Mouse (Mus musculus) macrophage (primary cell): ENCODE measurements around the gene Hmgb4. TPM values are rescaled to one million over a fixed set of nuclear protein-coding genes. Genes with fewer than 3 reads are reported as not detected.

ENCODE experiments used
- H3K27ac ChIP-seq: fragments of 350-480 bp; formaldehyde crosslinking; 2 replicates; pipeline ENCODE4 v1.9.0; 2021
- H3K36me3 ChIP-seq: fragments of 350-480 bp; formaldehyde crosslinking; 2 replicates; pipeline ENCODE4 v1.9.0; 2021; ENCODE audit errors: inconsistent target
- H3K4me3 ChIP-seq: fragments of 350-480 bp; formaldehyde crosslinking; 2 replicates; pipeline ENCODE4 v1.9.0; 2021; ENCODE audit errors: inconsistent target
- H3K79me2 ChIP-seq: fragments of 350-480 bp; formaldehyde crosslinking; 2 replicates; pipeline ENCODE4 v1.9.0; 2021; ENCODE audit errors: inconsistent target
- WGBS: methylation state at CpG from one replicate; pipeline ENCODE4 v1.1.7; 2026; ENCODE audit warnings: inconsistent platforms; ENCODE audit not compliant: missing documents; 5-methylcytosine and 5-hydroxymethylcytosine counted together
- polyA plus RNA-seq: library from polyadenylated mRNA; stranded (reverse); fragments of 250-400 nt; gene quantifications from 3 replicates; pipeline ENCODE4 v1.2.4, GENCODE M21; 2018; ENCODE audit warnings: inconsistent platforms
- total RNA-seq, 78 experiments: library from RNA; depleted of rRNA; stranded (reverse); fragments of 250-400 nt; gene quantifications; 1 replicate in 9 of 78; 2 replicates in 24 of 78; 3 replicates in 43 of 78; 4 replicates in 2 of 78; pipeline ENCODE4 v1.2.4; 2018; ENCODE audit warnings: inconsistent platforms in 56 of 78

Gene Hmgb4
- total RNA-seq (2018; cell fraction: chromatin; rRNA removed), result not detected
- total RNA-seq (2018; cell fraction: cytosol; rRNA removed), result not detected
- not detected for total RNA-seq (2018; cell fraction: nucleus; rRNA removed)
- polyA plus RNA-seq, result not detected in 3 replicates

- Histone ChIP-seq H3K79me2 (no peaks in the 10 kb centered on the region), H3K4me3 (no peak within 1 kb of the TSS), H3K36me3 (no peaks in the 10 kb centered on the region), H3K27ac (no peak within 1 kb of the TSS)
- WGBS, result 80% methylated on average over 8 of the region's 8 CpGs
Observed at GRCm38 (mm10) chr4:128260907-128261560, at the start of gene Hmgb4. TSS of gene Hmgb4 (minus strand) at chr4:128260957.

DNA sequence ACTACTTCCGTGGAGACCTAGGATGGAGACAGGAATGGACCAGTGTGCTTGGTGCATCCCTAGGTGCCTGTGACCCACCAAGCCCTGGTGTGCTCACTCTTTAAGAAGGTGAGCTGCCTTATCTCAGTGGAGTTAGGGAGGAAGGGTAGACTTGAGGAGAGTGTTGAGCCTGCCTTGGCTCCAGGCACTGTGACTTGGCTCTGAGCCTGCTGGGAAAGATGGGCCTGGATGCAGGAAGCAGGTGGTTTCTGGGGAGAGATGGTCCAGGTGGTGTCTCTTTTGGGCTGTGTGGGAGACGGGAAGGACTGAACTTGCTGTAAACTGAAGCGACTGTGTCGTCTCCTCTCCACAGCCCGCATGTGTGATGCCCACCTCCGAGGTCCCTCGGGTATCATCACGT, 45.3 kb upstream of the Hmgb4 start:
- Histone ChIP-seq H3K36me3 (no peaks in the 10 kb centered on the region), H3K4me3 (no peak overlapping the region), H3K27ac (no peak overlapping the region), H3K79me2 (no peaks in the 10 kb centered on the region)
- 89% methylated on average over 8 of the region's 8 CpGs for WGBS

DNA sequence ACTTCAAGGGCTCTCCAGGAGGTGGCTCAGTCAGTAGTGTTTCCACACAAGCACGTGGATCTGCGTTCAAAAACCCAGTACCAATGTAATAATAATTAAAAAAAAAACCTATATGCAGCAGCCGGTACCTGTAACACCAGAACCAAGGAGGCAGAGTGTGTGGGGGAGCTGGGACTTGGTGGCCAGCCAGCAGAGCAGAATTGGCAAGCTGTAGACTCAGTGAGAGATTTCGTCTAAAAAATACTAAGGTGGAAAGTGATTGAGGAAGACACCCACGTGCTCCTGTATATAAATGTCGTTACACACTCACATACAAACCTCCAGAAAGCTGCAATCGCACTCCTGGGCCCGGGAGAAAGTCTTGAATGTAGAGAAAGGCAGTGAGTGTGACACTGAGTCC, 43.3 kb upstream of the Hmgb4 start:
- H3K4me3 ChIP-seq, result no peak overlapping the region
- WGBS, result 74% methylated on average over 6 of the region's 8 CpGs
- H3K79me2 ChIP-seq, result no peaks in the 10 kb centered on the region
- H3K36me3 ChIP-seq, result no peaks in the 10 kb centered on the region
- H3K27ac ChIP-seq, result no peak overlapping the region

- Histone ChIP-seq H3K79me2 (no peaks in the 10 kb centered on the region), H3K36me3 (no peaks in the 10 kb centered on the region), H3K27ac (no peak overlapping the region), H3K4me3 (no peak overlapping the region)
- whole genome bisulfite sequencing, result 76% methylated on average over 7 of the region's 7 CpGs
Observed at GRCm38 (mm10) chr4:128288095-128288494, 27.3 kb upstream of the Hmgb4 start.

- Histone ChIP-seq H3K27ac (no peak overlapping the region), H3K36me3 (no peaks in the 10 kb centered on the region), H3K79me2 (no peaks in the 10 kb centered on the region), H3K4me3 (no peak overlapping the region)
- 58% methylated on average over 1 of the region's 1 CpGs for WGBS
Observed at GRCm38 (mm10) chr4:128285009-128285408, 24.3 kb upstream of the Hmgb4 start.

DNA sequence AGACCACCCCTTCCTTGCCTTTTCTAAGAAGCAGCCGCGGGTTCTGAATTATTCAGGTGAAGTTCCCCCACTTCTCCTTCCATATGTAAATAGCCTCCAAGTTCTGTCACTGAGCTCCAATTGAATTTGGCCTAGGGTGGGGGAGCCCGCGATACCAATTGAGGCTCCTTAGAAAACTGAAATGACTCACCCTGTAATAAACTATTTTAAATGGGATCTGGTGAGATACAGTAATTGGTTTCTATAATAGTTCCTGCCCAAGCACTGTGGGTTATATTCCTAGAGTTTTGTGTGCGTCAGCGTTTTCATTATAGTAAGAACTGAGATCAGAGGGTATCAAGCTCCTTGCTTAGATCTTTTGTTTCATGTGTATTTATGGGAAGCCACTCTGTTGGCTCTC, 14.8 kb upstream of the Hmgb4 start:
- H3K4me3 ChIP-seq, result no peak overlapping the region
- no peaks in the 10 kb centered on the region for H3K79me2 ChIP-seq
- H3K36me3 ChIP-seq, result no peaks in the 10 kb centered on the region
- no peak overlapping the region for H3K27ac ChIP-seq
- WGBS, result 71% methylated on average over 6 of the region's 6 CpGs

DNA sequence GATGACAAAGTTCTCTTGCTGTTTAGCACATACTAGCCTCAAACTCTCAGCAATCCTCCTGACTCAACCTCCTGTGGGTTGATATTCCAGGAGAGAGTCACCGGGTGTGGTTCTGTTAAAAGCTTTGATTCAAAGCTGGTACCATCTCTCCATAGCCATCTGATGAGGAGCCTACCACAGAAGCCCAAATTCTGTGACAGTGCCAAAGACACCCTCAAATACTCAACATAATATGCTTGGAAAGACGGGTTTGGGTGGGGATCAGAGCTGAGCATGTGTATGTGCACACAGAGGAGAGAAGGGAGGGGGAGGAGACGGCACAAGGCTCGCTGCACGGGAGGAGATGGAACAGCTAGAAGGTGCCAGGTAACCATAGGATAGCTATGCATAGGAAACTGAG, 14.4 kb upstream of the Hmgb4 start:
- H3K27ac ChIP-seq, result no peak overlapping the region
- H3K36me3 ChIP-seq, result no peaks in the 10 kb centered on the region
- no peaks in the 10 kb centered on the region for H3K79me2 ChIP-seq
- H3K4me3 ChIP-seq, result no peak overlapping the region
- WGBS, result 74% methylated on average over 5 of the region's 5 CpGs

DNA sequence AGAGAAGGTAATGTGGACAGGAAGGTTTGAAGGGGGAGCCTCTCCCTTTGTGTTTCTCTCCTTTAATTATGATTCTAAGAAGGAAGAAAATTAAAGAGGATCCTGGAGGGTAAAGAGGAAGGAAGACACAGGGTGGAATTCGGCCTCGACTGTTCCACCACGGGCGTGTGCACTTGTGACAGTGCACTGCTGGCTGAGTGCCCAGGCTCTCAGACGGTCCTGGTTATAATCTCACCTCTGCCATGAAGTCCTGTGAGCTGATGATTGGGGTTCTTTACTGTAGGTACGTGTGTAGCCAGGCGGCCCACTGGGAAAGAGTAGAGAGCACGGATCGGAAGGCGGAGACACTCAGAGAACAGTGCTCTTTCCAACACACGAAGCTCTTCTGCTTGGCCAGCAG, 12.4 kb upstream of the Hmgb4 start:
- Histone ChIP-seq H3K4me3 (no peak overlapping the region), H3K79me2 (no peaks in the 10 kb centered on the region), H3K27ac (no peak overlapping the region), H3K36me3 (no peaks in the 10 kb centered on the region)
- WGBS, result 72% methylated on average over 11 of the region's 11 CpGs

GRCm38 (mm10) chr4:128272501-128272900, 11.7 kb upstream of the Hmgb4 start:
- no peaks in the 10 kb centered on the region for H3K79me2 ChIP-seq
- no peak overlapping the region for H3K4me3 ChIP-seq
- no peaks in the 10 kb centered on the region for H3K36me3 ChIP-seq
- no peak overlapping the region for H3K27ac ChIP-seq
- WGBS, result 74% methylated on average over 6 of the region's 6 CpGs

- H3K27ac ChIP-seq, result no peak overlapping the region
- no peaks in the 10 kb centered on the region for H3K36me3 ChIP-seq
- no peak overlapping the region for H3K4me3 ChIP-seq
- WGBS, result 83% methylated on average over 17 of the region's 19 CpGs
- H3K79me2 ChIP-seq, result no peaks in the 10 kb centered on the region
Observed at GRCm38 (mm10) chr4:128270931-128271330, 10.2 kb upstream of the Hmgb4 start.

DNA sequence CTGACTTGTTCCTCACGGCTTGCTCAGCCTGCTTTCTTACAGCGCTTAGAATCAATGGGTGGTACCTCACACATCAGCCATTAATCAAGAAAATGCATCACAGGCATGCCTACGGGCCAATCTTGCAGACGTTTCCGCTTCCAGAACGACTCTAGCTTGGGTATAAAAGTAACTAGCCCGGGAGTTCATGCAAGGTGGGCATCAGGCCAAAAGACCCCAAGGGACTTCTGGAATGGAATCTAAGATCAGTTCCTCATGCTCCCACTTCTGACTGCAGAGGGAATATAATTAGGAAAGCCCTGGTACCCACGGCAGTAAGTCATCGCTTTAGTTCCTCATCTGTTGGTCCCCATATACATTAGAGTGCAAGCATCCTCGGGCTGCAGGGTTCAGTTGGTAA, 9.4 kb upstream of the Hmgb4 start:
- Histone ChIP-seq H3K27ac (no peak overlapping the region), H3K79me2 (no peaks in the 10 kb centered on the region), H3K4me3 (no peak overlapping the region), H3K36me3 (no peaks in the 10 kb centered on the region)
- WGBS, result 86% methylated on average over 9 of the region's 10 CpGs

GRCm38 (mm10) chr4:128269261-128269875, 8.6 kb upstream of the Hmgb4 start:
- Histone ChIP-seq H3K36me3 (no peaks in the 10 kb centered on the region), H3K27ac (no peak overlapping the region), H3K79me2 (no peaks in the 10 kb centered on the region), H3K4me3 (no peak overlapping the region)
- 85% methylated on average over 9 of the region's 9 CpGs for WGBS

- Histone ChIP-seq H3K36me3 (no peaks in the 10 kb centered on the region), H3K27ac (no peak overlapping the region), H3K79me2 (no peaks in the 10 kb centered on the region), H3K4me3 (no peak overlapping the region)
- WGBS, result 78% methylated on average over 3 of the region's 3 CpGs
Observed at GRCm38 (mm10) chr4:128265341-128265740, 4.6 kb upstream of the Hmgb4 start.

- Histone ChIP-seq H3K4me3 (no peak overlapping the region), H3K36me3 (no peaks in the 10 kb centered on the region), H3K27ac (no peak overlapping the region), H3K79me2 (no peaks in the 10 kb centered on the region)
- 93% methylated on average over 5 of the region's 5 CpGs for WGBS
Observed at GRCm38 (mm10) chr4:128264491-128264890, 3.7 kb upstream of the Hmgb4 start.

- no peak overlapping the region for H3K4me3 ChIP-seq
- no peaks in the 10 kb centered on the region for H3K36me3 ChIP-seq
- WGBS, result 81% methylated on average over 5 of the region's 5 CpGs
Observed at GRCm38 (mm10) chr4:128259211-128259610, 1.5 kb downstream of the Hmgb4 start.

More at GRCm38 (mm10) chr4:128259211-128259610, 1.5 kb downstream of the Hmgb4 start:
- no peak overlapping the region for H3K27ac ChIP-seq
- H3K79me2 ChIP-seq, result no peaks in the 10 kb centered on the region
